Mouse (Mus musculus) testis, postnatal 10 days (tissue): ENCODE measurements around the gene Atf6.

Source experiments
- DNase-seq: peaks from one replicate; pipeline ENCODE4 v3.0.0; 2021; ENCODE audit warnings: low spot score

The Atf6 gene

DNA sequence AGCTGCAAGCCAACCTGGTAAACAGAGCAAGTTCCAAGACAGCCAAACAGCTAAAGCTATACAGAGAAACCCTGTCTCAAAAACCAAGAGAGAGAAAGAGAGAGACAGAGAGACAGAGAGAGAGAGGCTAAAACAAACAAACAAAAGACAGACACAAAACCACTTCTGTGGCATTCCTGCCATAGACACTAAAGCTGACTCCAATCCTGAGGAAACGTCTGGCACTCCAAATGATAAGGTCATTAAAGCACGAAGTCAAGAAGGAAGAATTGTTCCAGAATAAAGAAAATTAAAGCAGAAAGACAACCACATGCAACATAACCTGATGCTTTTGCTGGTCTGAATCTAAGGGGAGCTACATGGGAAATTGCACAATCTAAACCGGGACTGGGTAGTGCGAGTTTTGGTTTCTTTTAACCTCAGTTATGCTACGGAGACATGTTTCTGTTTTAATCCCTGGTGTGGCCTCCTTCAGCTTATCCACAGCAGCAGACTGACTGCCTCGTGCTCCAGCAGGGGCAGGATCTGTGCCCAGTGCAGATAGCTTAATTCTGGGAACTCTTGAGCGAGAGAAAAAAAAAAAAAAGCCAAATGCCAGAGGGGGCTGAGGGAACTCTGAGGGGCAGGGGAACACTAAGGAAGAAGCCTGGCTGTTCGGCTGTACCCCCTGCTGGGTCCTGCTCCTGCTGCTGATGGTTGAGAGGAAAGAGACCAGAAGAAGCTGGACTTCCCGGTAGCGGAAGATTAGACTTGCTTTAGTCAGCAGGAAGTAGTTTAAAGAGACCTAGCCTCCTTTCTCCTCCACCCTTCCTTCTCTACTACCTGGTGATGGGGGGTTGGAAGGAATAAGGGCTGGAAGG, 21.9 kb downstream of the Atf6 start:
- DNase-seq = no peak

DNA sequence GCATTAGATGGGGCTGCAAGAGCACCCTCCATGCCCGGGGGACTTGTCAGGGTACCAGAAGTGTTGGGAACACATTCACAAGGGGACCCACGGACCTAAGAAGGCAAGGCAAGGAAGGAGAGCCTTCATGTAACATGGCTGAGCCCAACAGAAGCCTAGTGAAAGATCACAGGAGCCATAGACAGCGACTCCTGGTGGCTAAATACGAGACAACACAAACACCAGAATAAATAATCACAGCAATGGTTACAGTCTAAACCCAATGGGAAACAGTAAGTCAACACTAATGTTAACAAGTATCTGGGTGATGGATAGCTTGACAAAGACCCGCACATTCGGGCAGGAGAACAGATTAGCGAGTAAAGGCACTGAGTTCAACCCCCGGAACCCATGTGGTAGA, 23.2 kb downstream of the Atf6 start:
- no peak for DNase-seq

DNA sequence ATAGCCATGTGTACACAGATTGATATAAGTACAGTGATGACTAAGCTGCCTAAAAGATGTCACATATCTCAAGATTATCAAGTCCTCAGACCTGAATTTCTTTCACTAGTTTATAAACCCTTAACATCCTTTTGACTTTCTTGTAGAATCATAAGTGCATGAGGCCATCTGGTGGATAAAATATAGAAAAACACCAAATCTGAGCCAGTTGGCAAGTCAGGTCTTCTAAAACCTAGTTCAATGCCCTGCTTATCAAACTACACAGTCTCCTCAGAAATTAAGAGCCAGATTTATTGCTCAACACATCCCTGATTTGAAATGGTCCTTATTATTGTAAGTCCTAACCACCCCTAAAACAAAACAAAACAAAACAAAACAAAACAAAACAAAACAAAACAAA, 27.9 kb downstream of the Atf6 start:
- no peak for DNase-seq

DNA sequence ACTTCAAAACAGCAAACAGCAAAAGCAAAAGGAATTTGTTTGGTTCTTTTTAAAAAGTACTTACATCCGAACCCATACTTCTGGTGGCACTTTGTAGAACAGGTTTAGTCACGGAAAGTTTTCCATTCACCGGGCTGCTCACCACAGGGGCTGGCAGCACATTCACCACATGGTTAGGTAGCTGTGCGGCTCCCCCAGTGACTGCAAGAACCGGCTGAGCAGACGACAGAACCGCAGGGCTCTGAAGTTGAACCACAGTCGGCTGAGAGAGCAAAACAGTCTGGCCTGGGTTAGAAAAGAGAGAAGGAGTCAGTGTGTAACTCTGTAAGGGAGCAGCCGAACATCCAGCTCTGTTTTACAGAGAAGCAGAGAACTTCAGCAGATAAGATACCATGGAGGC, 32.8 kb downstream of the Atf6 start:
- DNase-seq = no peak

DNA sequence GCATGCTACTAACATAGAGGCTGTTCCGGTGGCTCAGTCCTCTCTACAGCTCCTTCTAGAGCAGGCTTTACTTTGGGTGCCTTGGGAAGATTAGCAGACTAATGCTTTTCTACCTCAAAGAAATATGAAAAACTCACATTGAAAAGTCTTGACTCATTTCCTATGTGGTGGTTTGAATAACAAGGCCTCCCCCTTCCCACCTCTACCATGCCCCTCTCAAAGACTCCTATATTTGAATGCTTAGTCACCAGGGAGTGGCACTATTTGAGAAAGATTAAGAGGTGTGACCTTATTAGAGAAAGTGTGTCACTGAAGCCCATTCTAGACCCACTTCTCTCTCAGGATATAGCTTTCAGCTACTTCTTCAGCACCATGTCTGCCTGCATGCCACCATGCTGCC, 37.8 kb downstream of the Atf6 start:
- DNase-seq = no peak

DNA sequence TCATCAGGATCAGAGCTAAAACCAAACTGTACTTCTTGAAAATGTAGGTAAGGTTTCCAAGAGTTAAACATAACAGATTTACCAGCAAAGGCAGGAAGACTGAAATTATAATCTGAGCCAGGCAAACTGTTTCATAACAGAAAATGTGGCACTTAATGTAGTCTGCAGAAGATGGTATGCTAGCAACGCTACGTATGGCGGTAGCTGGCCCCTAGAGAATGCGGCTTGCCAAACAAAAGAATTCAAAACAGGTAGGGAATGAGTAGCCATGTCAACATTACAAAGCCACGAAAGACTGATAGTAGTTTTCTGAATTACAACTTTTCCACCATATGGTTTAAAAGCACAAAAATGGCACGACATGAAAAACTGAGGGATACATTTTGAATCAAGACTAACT, 38.2 kb downstream of the Atf6 start:
- no peak for DNase-seq

DNA sequence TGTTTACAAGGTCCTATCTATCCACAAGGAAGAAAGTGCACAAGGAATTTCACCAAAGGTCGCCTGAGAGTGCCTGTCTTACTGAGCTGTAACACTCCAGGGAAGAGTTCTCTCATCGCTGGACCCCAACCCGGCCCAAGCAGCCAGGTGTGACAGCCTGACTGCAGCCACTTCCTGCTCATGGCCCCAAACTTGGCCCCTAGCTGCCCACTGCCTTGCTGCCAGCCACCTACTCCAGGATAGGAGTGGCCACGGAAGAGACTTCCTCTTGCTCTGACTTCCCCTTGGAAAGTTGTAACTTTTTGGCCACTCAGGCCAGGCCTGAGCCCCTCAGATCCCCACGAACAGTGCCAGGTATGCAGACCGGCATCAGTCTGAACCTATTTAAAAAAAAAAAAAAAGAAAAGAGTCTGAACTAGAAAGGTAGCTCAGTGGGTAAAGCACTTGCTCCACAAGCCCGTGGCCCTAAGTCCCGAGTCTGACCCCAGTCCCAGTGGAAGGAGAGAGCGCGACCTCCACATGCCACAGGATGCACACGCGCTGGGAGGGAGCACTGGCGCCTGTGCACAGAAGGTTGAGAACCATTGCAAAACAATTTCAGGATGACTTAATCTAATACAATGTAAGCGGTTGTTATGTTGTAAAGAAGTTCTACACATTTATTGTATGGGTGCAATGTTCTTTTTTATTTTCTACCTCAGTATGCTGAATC, 47.3 kb downstream of the Atf6 start:
- no peak for DNase-seq

DNA sequence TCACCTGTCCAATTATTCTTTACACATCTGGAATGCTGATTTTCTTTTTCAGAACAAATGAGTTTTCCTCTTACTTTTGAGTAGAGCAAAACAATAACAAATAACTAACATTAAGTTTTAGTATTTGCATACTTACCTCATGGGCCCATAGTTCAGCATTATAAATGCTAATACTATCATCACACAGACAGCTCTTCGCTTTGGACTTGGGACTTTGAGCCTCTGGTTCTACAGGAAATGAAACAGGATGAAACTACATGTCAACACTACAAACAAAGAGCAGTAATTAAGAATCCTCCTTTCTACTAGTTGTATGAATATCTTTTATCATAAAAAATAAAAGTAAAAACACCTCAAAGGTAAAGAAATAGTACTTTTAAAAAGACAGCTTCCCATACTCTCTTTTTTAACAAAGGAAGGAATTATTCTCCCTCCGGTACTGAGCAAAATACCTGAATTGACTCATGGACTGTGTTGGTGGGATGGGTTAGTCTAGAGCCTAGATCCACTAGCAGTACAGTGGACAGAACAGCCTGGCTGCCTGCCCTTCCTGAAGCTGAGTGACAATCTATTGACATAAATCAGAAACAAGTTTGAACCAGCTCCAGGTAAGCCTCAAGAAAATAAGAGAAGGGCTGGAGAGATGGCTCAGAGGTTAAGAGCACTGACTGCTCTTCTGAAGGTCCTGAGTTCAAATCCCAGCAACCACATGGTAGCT, 52.1 kb downstream of the Atf6 start:
- no peak for DNase-seq

DNA sequence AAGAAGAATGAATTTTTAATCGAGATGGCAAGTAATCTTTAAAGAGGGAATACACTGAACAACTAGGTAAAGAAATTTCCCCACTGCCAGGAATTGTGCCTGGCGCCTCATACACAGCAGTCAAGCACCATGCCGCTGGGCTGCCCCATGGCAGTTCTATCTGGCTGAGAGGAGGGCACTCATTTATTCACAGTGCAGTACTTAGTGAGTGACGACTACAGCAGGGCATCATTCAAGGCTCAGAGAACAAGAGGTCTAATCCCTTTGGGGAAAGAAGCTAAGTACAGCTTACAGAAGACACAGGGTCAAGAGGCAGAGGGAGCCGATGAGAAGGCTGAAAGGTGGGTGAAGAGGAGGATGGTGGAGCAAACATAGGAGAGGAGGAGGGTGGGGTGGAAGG, 54.7 kb downstream of the Atf6 start:
- no peak for DNase-seq

DNA sequence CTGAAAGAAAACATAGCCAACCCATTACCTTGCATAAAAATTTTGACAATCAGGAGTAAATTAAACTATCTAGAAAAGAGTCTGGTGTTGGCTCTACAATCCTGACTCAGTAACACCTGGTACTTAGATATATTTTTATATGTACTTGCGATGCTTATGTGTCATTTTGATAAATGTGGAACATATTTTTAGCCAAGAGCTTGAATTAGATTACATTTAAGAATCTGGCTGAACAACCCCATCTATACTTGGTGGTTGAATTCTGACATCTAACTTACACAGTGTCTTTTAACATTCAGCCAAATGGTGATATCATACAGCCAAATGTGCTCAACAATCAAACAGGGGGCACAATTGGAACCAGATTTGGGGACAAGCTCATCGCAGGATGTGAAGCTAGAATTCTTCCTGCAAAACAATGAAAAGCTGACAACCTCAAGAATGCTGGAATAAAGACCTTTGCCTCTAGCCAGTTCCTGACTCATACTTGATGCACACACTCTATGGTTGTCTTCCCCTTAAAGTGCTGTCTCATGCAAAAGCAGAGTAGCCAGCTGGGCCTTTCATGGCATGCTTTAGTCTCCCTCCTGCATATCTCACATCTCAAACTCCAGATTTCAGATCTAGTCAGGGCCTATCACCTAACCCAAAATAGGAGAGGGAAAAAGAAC, 59.8 kb downstream of the Atf6 start:
- DNase-seq = no peak

DNA sequence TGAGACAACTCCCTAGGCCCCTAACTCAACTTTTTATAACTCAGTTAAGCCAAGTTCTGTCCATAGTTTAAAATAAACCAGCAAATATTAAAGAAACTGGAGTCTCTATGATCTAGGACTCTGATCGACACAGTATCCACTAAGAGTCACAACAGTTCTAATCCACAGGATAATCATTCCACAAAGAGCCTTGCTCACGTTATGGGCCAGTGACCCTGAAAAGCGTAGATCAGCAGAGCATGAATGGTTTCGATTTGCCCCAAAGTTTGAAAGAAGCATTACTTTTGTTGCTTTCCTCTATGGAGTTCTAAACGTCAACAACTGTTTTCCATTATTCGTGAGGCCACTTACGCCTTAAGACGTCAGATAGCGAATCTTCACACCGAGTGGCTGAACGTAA, 62.9 kb downstream of the Atf6 start:
- DNase-seq = no peak

DNA sequence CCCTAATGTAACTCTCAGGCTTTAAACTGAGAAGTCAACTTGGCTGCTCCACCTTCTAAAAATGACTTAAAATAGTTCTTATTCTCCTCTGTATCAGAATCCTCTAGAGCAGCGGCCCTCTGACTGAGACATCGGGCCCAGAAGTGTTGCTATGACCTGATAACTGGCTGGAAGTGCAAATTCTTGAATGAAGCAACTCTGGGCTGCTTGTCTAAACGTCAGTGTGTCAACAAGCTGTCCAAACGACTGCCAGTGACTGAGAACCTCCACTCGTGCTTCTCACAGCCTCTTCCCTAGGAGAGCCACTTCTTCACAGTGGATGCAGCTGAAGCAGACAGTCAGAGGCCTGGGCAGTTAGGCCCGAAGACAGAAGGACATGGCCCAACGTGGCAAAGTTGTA, 64.9 kb downstream of the Atf6 start:
- no peak for DNase-seq

DNA sequence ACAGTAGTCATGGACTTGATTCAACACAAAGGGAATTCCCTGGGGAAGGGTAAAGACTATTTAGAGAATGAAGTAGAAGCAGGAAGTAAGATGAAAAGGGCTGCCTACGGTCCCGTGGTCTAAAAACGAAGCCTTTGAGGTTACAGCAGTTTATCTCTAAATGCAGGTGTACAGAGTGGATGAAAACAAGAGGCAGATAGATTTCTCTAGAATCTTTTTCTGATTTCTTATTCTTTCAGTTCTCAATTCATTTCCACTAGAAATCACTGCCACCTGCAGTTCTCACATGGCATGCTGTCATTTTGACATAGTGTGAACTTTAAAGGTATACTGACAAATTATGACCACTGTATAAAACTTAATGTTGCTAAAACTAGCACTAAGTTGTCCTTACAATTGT, 66.9 kb downstream of the Atf6 start:
- no peak for DNase-seq

DNA sequence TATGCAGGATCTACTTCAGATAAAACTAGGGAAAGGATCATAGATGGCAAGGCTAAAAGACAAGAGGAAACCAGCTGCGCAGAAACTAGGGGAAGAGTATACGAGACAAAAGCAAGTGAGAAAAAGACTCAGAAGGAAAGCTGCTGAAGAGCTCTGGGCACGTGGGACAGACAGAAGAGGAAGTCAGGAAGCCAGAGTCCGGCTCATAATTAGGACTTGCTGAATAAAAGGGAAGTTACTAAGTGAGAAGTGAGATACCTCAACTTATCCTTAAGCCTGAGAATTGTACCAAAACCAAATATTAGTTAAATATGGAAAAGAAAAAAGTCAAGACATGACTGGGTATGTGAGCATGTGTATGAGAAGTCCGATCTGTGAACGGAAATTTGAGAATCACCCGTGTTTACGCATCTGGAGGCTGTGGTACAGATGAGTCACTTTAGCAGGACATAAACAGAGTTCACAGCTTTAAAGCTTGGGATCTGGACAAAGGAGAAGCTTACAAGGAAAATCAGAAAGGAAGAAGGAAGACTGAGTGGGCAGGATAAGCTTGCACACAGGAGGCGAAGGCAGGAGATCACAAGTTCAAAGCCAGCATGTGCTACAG, 71.7 kb downstream of the Atf6 start:
- DNase-seq = no peak

DNA sequence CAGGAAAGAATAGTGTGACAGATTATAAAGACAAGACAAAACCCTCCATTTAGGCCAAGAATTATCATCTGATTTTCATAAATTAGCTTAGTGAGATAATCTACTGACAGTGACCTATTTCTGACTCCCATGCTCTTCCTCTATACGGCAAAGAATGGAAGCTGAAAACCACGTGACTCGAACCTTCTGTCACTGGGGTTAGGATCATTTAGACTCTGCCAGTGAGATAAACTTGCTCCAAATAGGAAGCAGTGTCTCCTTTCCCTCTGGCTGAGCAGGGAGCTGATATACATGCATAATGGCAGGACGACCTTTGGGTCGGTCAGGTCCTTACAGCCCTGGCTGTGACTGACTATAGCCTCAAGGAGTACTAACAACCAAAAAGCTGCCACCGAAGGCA, 76.0 kb downstream of the Atf6 start:
- DNase-seq = no peak

DNA sequence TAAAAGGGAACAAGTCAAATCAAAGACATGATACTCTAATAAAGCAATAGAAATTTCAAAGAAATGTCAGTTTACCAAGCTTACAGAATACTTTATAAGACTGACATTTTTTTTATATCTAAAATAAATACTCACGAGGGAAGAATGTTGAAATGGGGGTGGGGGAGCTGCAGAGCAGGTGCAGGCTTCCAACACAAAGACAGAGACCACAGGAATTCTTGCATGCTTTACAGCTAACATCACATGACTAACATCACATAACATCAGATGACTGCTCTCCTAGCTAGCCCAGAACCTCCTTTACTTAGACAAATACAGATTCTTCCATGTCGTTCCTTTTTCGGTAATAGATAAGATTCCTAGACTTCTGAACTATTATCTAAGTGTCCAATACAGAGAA, 76.6 kb downstream of the Atf6 start:
- no peak for DNase-seq

DNA sequence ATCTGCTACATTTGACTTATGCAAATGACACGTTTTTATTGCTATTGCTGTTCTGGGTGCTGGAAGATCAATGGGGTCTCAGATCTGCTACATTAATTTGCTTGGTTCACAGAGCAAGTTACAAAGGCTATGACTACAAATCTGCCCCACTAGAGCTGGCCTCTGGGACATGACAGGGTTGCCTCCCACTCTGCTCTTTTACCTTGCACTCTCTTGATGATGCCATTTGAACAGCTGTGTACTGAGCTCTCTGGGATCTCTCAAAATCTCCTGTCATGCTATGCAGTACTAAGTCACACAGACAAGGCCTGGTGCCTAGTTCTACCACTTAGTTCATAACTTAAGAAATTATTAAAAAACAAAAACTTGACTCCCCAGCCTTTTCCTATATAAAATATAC, 79.9 kb downstream of the Atf6 start:
- no peak for DNase-seq

DNA sequence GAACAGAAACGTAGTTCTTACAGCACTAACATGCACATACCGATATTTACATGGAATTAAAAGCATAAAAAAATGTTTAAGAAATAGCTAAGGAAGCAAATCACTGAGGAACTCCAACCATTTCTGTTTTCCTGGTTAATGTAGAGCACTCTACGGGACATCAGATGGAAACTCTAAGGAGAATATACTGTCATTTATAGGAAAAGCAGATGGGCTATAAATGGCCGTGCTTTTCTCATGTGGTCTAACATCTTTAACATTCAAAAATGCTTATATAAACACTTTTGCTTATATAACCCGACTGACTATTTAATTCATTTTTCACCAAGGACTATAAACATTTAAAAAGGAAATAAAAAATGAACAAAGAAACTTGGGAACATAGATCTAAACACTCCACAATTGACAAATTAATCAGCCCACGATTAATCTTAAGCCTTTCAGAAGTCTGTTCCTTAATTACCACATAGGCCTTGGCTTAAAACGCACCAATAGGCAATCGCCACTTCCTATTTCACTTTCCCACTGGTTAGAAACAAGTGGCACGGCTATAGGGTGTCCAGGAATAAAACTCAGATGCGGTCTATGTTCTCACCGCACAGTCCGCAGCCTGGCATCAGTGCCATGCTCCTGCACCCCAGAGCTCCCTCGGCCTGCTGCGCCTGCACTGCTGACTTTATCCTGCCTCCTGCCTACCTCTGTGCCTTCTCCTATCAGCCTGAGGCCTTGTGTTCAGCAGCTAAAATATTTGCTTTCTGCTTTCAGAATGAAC, 80.8 kb downstream of the Atf6 start:
- no peak for DNase-seq

DNA sequence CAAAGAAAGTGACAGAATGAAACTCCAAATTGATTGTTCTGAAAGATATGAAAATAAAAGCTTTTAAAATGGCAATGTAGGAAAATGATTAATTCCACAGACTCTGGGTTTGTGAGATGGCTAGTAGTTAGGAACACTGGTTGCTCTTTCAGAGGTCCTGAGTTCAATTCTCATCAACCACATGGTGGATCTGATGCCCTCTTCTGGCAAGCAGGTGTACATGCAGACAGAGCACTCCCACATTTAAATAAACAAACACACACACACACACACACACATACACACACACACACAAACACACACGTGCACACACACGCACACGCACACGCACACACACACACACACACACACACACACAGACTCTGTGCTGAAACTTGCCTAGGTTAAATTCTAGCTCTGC, 89.9 kb downstream of the Atf6 start:
- DNase-seq = no peak

DNA sequence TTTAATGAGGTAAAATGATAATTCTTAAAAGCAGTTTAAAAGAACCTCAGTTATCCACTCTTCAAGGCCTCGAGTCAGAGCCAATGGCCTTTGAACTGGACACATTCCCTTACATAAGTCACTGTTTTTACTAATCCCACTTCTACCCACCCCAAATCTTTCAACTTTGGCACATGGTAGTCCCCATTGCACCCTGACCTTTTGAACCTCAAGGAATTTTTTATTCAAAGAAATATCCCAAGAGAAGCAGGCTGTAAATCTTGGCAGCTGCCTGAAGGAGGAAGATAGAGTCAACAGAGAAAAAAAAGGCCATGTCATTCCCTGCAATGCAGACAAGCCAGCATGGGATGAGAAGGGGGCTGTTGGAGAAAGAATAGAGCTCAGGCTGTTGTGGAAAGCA, 93.1 kb downstream of the Atf6 start:
- DNase-seq = no peak

DNA sequence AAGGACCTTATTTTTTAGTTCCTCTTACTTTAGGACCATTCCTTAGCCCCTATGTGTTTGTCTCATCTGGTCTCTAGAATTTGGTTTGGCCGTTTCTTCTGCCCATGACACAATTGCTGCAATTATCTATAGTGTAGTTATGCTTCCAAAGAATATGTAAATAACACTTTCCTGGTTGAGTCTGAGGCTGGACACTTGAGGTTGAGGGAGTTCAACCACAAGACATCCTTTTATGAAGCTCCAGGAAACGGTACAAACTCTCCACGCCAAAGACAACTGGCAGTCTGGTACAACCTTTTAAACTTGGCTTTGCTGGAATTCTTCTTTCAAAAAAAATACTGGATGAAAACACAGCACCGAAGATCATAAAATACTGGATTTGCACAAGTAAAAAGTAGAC, 94.1 kb downstream of the Atf6 start:
- no peak for DNase-seq
